Mouse (Mus musculus): ENCODE data around the gene Gm5935. TPM values are rescaled to one million over a fixed set of nuclear protein-coding genes. Genes with fewer than 3 reads are reported as not detected.
"Not testable (repeated sequence)": the region's sequence is repeated elsewhere in the genome, so short reads cannot be mapped to it uniquely, and the experiment has no call there.

The Gm5935 gene
- not detected for polyA plus RNA-seq (2017; shearing (Covaris generic))

GRCm38 (mm10) chrX:24775064-24775463 is at the start of gene Gm5935:
Gene Gm5935, minus strand, starts transcription at chrX:24775164.
- ATAC-seq = not testable (repeated sequence)

Other genes starting within 250 kb of the Gm5935 start
- not detected for gene Gm4297, start 200.3 kb downstream of the Gm5935 start, polyA plus RNA-seq (2017; shearing (Covaris generic))